Mouse (Mus musculus) limb, embryonic 11.5 days (tissue): ENCODE results near the gene Gpc3. TPM values are rescaled to one million over a fixed set of nuclear protein-coding genes. Genes with fewer than 3 reads are reported as not detected.
A peak's percentile ranks its signal among the peaks of the same experiment; 100 is the strongest.

ENCODE experiments used
- ATAC-seq: fragments of 200-750 bp; cut with Nextera tagmentation; 2 replicates; pipeline ENCODE4 v1.8.0; 2017; ENCODE audit warnings: low read depth; ENCODE audit not compliant: insufficient number of reproducible peaks, low FRiP score, low TSS enrichment
- DNase-seq: peaks from one replicate; pipeline ENCODE4 v3.0.0-alpha.2; 2015; ENCODE audit warnings: low spot score
- H3K27ac ChIP-seq: fragments of 300-500 bp; sonication (generic); replicated peaks from 2 replicates; pipeline ENCODE4 v1.5.1; 2014; ENCODE audit warnings: low read depth, mild to moderate bottlenecking, low read length
- H3K27me3 ChIP-seq: fragments of 300-500 bp; sonication (generic); 2 replicates; pipeline ENCODE4 v1.6.1; 2014; ENCODE audit warnings: mild to moderate bottlenecking, low read length, mixed read lengths; ENCODE audit not compliant: control insufficient read depth, insufficient read depth
- H3K36me3 ChIP-seq: fragments of 300-500 bp; sonication (generic); 2 replicates; pipeline ENCODE4 v1.6.1; 2014; ENCODE audit warnings: mild to moderate bottlenecking, low read length, moderate library complexity, mixed read lengths; ENCODE audit not compliant: control insufficient read depth, insufficient read depth
- H3K4me1 ChIP-seq: fragments of 300-500 bp; sonication (generic); 2 replicates; pipeline ENCODE4 v1.6.1; 2014; ENCODE audit warnings: low read length, mixed read lengths; ENCODE audit not compliant: control insufficient read depth, insufficient read depth
- H3K4me2 ChIP-seq: fragments of 300-500 bp; sonication (generic); 2 replicates; pipeline ENCODE4 v1.6.1; 2014; ENCODE audit warnings: low read depth, mild to moderate bottlenecking, moderate library complexity; ENCODE audit not compliant: severe bottlenecking
- H3K4me3 ChIP-seq: fragments of 300-500 bp; sonication (generic); 2 replicates; pipeline ENCODE4 v1.5.1; 2014; ENCODE audit warnings: low read depth, low read length
- H3K9ac ChIP-seq: fragments of 300-500 bp; sonication (generic); 2 replicates; pipeline ENCODE4 v1.6.1; 2014; ENCODE audit warnings: mild to moderate bottlenecking, low read length
- H3K9me3 ChIP-seq: fragments of 300-500 bp; sonication (generic); 2 replicates; pipeline ENCODE4 v1.6.1; 2016; ENCODE audit warnings: low read length; ENCODE audit not compliant: control insufficient read depth
- WGBS: fragments of 180-500 bp; shearing (Covaris S2); extraction: QIAGEN DNeasy Blood & Tissue Kit; methylation state at CpG from one replicate; pipeline ENCODE4 v1.1.7; 2014; 5-methylcytosine and 5-hydroxymethylcytosine counted together
- polyA plus RNA-seq: library from polyadenylated mRNA; unstranded; fragments of >200 nt; fragmentation: Nextera tagmentation; extraction: Ambion mirVana; gene quantifications from 2 replicates; pipeline ENCODE4 v1.2.1, GENCODE M21; 2014

The Gpc3 gene
- polyA plus RNA-seq, 1 experiment from 2014 or later, result 1,394 TPM

GRCm38 (mm10) chrX:52537282-52537681, 76.5 kb downstream of the Gpc3 start:
- no peak for DNase-seq
- ATAC-seq, result no peak
- Histone ChIP-seq H3K4me3 (no peak overlapping the region), H3K9ac (no peak overlapping the region), H3K36me3 (no peaks in the 10 kb centered on the region), H3K27me3 (no peaks in the 10 kb centered on the region), H3K4me2 (no peak overlapping the region), H3K9me3 (no peaks in the 10 kb centered on the region), H3K4me1 (peaks cover 4% of the 10 kb centered on the region; the same call in 1 of the 2 replicates), H3K27ac (no peak overlapping the region)
- WGBS, result 33% methylated on average over 5 of the region's 5 CpGs

DNA sequence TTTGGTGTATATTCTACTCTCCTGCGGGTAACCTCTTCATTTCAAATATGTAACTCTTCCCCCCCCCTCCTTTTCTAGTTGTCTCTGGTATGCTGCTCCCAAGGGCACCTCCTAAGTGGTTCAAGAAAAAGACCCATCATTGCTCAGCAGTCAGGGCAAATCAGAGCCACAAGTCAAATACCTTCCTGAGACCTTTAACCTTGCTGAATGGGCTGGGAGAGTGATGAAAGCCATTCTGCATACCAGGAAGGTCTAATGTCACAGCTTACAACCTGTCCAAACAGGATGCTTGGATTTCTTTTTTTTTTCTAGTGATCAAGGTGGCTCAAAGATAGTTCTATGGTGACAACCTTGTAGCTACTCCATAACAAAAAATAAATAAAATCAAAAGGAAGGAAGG, 80.0 kb downstream of the Gpc3 start:
- Histone ChIP-seq H3K4me2 (no peak overlapping the region), H3K9ac (no peak overlapping the region), H3K4me3 (no peak overlapping the region), H3K9me3 (no peaks in the 10 kb centered on the region), H3K27me3 (no peaks in the 10 kb centered on the region), H3K36me3 (no peaks in the 10 kb centered on the region), H3K27ac (no peak overlapping the region), H3K4me1 (peaks cover 4% of the 10 kb centered on the region; the same call in 1 of the 2 replicates)
- DNase-seq (no peak), ATAC-seq (no peak)
- WGBS, result 79% methylated on average over 1 of the region's 1 CpGs

DNA sequence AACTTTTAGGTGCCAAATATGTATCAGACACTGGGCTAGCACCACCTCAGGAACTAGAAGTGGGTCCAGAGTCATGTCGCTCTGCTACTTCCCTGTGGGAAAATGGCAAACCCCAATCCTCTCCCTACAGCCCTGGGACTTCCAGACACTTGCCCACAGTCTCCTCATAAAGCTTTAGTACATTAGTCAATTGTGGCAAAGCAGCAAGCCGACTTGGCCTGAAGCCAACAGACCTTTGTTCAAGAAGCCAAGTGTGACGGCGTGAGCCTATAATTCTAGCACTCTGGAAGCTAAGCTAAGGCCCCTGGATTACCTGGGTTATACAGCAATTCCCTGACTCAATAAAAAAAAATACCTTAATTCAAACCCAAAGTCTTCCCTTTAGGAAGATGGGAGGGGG, 80.7 kb downstream of the Gpc3 start:
- Histone ChIP-seq H3K36me3 (no peaks in the 10 kb centered on the region), H3K4me2 (no peak overlapping the region), H3K4me3 (no peak overlapping the region), H3K4me1 (peaks cover 4% of the 10 kb centered on the region; the same call in 1 of the 2 replicates), H3K27ac (no peak overlapping the region), H3K9ac (no peak overlapping the region), H3K9me3 (no peaks in the 10 kb centered on the region), H3K27me3 (no peaks in the 10 kb centered on the region)
- peak; percentile 29 for DNase-seq
- WGBS, result 58% methylated on average over 4 of the region's 4 CpGs
- ATAC-seq, result no peak

GRCm38 (mm10) chrX:52532124-52532523, 81.6 kb downstream of the Gpc3 start:
- no peaks in the 10 kb centered on the region for H3K27me3 ChIP-seq
- H3K4me1 ChIP-seq, result no peaks in the 10 kb centered on the region
- ATAC-seq, result no peak
- no peak overlapping the region for H3K9ac ChIP-seq
- no peak overlapping the region for H3K4me3 ChIP-seq
- DNase-seq, result no peak
- H3K27ac ChIP-seq, result no peak overlapping the region
- no peak overlapping the region for H3K4me2 ChIP-seq
- WGBS, result 79% methylated on average over 2 of the region's 2 CpGs
- H3K36me3 ChIP-seq, result no peaks in the 10 kb centered on the region
- H3K9me3 ChIP-seq, result no peaks in the 10 kb centered on the region

DNA sequence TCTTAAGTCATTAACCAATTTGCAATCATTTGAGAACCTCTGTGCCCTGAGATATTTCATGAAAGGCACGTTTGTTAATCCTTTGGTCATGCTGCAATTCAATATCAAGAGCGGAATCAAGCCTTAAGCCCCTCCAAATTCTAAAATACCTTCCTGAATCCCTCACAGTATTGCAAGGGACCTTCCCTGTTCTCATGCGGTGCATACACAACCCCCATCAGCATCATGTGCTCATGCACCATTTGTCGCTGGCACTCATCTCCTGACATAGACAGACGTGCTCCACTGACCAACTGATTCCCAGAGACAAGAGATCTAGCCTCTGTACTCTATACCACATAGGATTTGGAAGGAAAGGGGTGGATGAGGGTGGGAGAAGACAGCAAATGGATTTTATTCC, 87.7 kb downstream of the Gpc3 start:
- no peaks in the 10 kb centered on the region for H3K27me3 ChIP-seq
- no peak for ATAC-seq
- H3K36me3 ChIP-seq, result no peaks in the 10 kb centered on the region
- no peak overlapping the region for H3K9ac ChIP-seq
- WGBS, result 72% methylated on average over 5 of the region's 5 CpGs
- no peaks in the 10 kb centered on the region for H3K4me1 ChIP-seq
- no peak for DNase-seq
- no peaks in the 10 kb centered on the region for H3K9me3 ChIP-seq
- H3K4me2 ChIP-seq, result no peak overlapping the region
- H3K4me3 ChIP-seq, result no peak overlapping the region
- H3K27ac ChIP-seq, result no peak overlapping the region

DNA sequence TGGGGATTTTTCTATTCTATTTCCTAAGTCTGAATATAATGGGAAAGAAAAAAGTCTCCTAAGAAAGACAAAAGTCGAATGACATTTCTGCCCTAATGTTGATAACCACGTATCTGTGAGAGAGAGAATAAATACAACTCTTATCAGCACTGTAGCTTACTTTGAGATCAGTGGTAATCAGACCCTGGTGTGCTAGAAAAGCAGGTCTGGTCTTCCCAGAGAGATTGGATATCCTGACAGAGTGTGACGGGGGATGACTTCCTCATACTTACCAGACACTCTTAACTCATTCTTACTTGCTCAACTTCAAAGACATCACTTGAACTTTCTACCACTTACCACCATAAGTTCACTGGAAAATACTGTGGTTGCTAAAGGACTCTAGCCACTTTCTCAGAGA, 88.6 kb downstream of the Gpc3 start:
- Histone ChIP-seq H3K27ac (no peak overlapping the region), H3K4me2 (no peak overlapping the region), H3K4me1 (no peaks in the 10 kb centered on the region), H3K9ac (no peak overlapping the region), H3K9me3 (no peaks in the 10 kb centered on the region), H3K4me3 (no peak overlapping the region), H3K36me3 (no peaks in the 10 kb centered on the region), H3K27me3 (no peaks in the 10 kb centered on the region)
- 72% methylated on average over 3 of the region's 3 CpGs for WGBS
- no peak for ATAC-seq
- no peak for DNase-seq

DNA sequence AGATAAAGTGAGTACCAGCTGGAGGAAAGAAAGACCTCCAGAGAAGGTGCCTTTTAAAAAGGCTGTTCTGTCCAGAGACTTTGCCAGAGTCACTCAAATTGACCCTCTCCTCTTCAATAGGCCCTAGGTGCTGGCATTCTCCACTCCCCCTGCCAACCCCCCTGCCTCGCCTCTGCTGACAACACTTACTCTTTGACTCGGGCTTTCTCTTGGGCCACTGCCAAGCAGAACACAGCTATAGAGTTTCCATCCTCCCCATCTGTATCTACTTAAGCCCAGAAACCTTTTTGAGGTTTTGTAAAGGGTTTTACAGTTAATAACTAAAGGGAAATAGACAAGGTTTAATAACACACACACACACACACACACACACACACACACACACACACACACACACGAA, 99.2 kb downstream of the Gpc3 start:
- Histone ChIP-seq H3K9me3 (no peaks in the 10 kb centered on the region), H3K9ac (no peak overlapping the region), H3K4me2 (no peak overlapping the region), H3K4me1 (0 out of 2 replicates have a peak, but pooled peaks cover 6% of the 10 kb centered on the region), H3K27me3 (no peaks in the 10 kb centered on the region), H3K4me3 (no peak overlapping the region), H3K36me3 (no peaks in the 10 kb centered on the region), H3K27ac (no peak overlapping the region)
- WGBS, result 32% methylated on average over 3 of the region's 3 CpGs
- DNase-seq (peak; percentile 32), ATAC-seq (0 out of 2 replicates have a peak, but pooled peaks have one; percentile 26)

DNA sequence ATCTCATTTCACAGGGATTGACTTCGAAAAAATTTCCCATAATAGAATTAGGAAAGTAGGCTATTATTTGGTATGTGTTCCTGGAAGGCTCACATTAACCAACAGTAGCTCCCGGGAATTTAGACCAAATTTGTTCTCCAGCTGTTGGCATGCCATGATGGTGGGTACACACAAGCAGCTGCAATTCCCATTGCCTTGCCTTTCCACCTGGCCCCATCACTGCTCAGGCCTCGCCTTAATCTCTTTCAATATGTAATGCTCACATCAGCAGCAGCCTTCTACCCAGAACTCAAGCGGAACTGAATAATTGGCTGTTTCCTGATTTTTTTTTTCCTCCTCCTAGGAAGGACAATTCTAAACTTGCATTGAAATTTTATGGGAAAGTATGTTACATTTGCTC, 102.6 kb downstream of the Gpc3 start:
- DNase-seq, result no peak
- no peak for ATAC-seq
- Histone ChIP-seq H3K27me3 (no peaks in the 10 kb centered on the region), H3K9me3 (no peaks in the 10 kb centered on the region), H3K9ac (no peak overlapping the region), H3K4me2 (no peak overlapping the region), H3K4me3 (no peak overlapping the region), H3K27ac (no peak overlapping the region), H3K36me3 (no peaks in the 10 kb centered on the region), H3K4me1 (0 out of 2 replicates have a peak, but pooled peaks cover 3% of the 10 kb centered on the region)
- WGBS, result 82% methylated on average over 4 of the region's 4 CpGs

DNA sequence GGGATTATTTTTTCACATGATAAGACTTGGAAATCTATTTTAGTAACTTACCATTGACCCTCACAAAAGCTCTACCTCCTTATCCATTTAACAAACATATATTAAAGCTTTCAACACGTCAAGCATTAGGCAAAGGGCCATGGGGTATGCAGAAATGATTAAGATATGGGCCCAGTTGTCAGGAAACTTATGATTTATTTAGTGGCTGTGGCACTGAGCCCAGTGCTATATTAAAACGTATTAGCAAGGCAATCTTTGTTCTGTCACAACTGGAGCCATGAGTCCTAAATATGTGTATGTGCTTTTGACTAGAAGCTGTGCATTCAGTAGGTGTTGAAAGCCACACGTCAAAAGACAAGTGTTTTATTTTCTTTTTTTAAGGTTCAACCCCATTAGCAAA, 109.9 kb downstream of the Gpc3 start:
- no peak overlapping the region for H3K4me2 ChIP-seq
- DNase-seq (no peak), ATAC-seq (no peak)
- no peaks in the 10 kb centered on the region for H3K27me3 ChIP-seq
- H3K9ac ChIP-seq, result no peak overlapping the region
- no peaks in the 10 kb centered on the region for H3K9me3 ChIP-seq
- no peaks in the 10 kb centered on the region for H3K36me3 ChIP-seq
- no peak overlapping the region for H3K27ac ChIP-seq
- WGBS, result 65% methylated on average over 3 of the region's 3 CpGs
- no peaks in the 10 kb centered on the region for H3K4me1 ChIP-seq
- no peak overlapping the region for H3K4me3 ChIP-seq
